Mouse (Mus musculus) lung, postnatal 0 days (tissue): ENCODE data around the gene Colgalt1.

Source experiments
- CTCF ChIP-seq: IDR thresholded peaks from 2 replicates; pipeline ENCODE4 v1.5.1; 2016; ENCODE audit warnings: antibody characterized with exemption, mild to moderate bottlenecking
- EP300 ChIP-seq: IDR thresholded peaks from 2 replicates; pipeline ENCODE4 v1.6.1; 2016; ENCODE audit warnings: antibody characterized with exemption, mild to moderate bottlenecking, control low read depth

- TF ChIP-seq CTCF (no peak), EP300 (no peak)
These were observed 28.5 kb downstream of the Colgalt1 start for GRCm38 (mm10) chr8:71639318-71639717.
